Mouse (Mus musculus) midbrain, embryonic 13.5 days (tissue): ENCODE results near the gene Socs3. TPM values are rescaled to one million over a fixed set of nuclear protein-coding genes. Genes with fewer than 3 reads are reported as not detected.

Experiments used
- ATAC-seq: fragments of 200-750 bp; cut with Nextera tagmentation; 2 replicates; pipeline ENCODE4 v1.8.0; 2017; ENCODE audit warnings: mild to moderate bottlenecking, moderate TSS enrichment, moderate library complexity
- H3K27ac ChIP-seq: fragments of 300-500 bp; sonication (generic); 2 replicates; pipeline ENCODE4 v1.5.1; 2015; ENCODE audit warnings: inconsistent platforms, mild to moderate bottlenecking, moderate library complexity
- H3K27me3 ChIP-seq: fragments of 300-500 bp; sonication (generic); 2 replicates; pipeline ENCODE4 v1.6.1; 2015; ENCODE audit warnings: mild to moderate bottlenecking, inconsistent platforms
- H3K36me3 ChIP-seq: fragments of 300-500 bp; sonication (generic); 2 replicates; pipeline ENCODE4 v1.6.1; 2015; ENCODE audit warnings: mild to moderate bottlenecking, inconsistent platforms
- H3K4me1 ChIP-seq: fragments of 300-500 bp; sonication (generic); replicated peaks from 2 replicates; pipeline ENCODE4 v1.6.1; 2015; ENCODE audit warnings: inconsistent platforms
- H3K4me2 ChIP-seq: fragments of 300-500 bp; sonication (generic); replicated peaks from 2 replicates; pipeline ENCODE4 v1.6.1; 2015; ENCODE audit warnings: moderate library complexity, mild to moderate bottlenecking, inconsistent platforms
- H3K4me3 ChIP-seq: fragments of 300-500 bp; sonication (generic); replicated peaks from 2 replicates; pipeline ENCODE4 v1.5.1; 2015; ENCODE audit warnings: mild to moderate bottlenecking, inconsistent platforms
- H3K9ac ChIP-seq: fragments of 300-500 bp; sonication (generic); replicated peaks from 2 replicates; pipeline ENCODE4 v1.6.1; 2015; ENCODE audit warnings: mild to moderate bottlenecking, inconsistent platforms
- H3K9me3 ChIP-seq: fragments of 300-500 bp; sonication (generic); 2 replicates; pipeline ENCODE4 v1.6.1; 2016; ENCODE audit warnings: mild to moderate bottlenecking, inconsistent platforms
- WGBS: fragments of 180-500 bp; shearing (Covaris S2); methylation state at CpG from one replicate; pipeline ENCODE4 v1.1.7; 2015; 5-methylcytosine and 5-hydroxymethylcytosine counted together
- polyA plus RNA-seq: library from polyadenylated mRNA; unstranded; fragments of >200 nt; fragmentation: Nextera tagmentation; extraction: Ambion mirVana; gene quantifications from 2 replicates; pipeline ENCODE4 v1.2.1, GENCODE M21; 2015

The Socs3 gene
- polyA plus RNA-seq, 1 experiment from 2014 or later, result 9.3 TPM

- no peak overlapping the region for H3K4me2 ChIP-seq
- H3K27ac ChIP-seq, result no peak overlapping the region
- peaks cover 70% of the 10 kb centered on the region for H3K4me1 ChIP-seq
- ATAC-seq, result no peak
- H3K36me3 ChIP-seq, result peaks cover 6% of the 10 kb centered on the region
- H3K4me3 ChIP-seq, result no peak overlapping the region
- H3K27me3 ChIP-seq, result no peaks in the 10 kb centered on the region
- peak overlapping the region; percentile 25; the same call in 1 of the 2 replicates for H3K9ac ChIP-seq
- WGBS, result 81% methylated on average over 14 of the region's 14 CpGs
- no peaks in the 10 kb centered on the region for H3K9me3 ChIP-seq
Measured at GRCm38 (mm10) chr11:117993190-117994175, 23.6 kb upstream of the Socs3 start.

GRCm38 (mm10) chr11:117991502-117992470 lies 21.9 kb upstream of the Socs3 start:
- Histone ChIP-seq H3K9me3 (no peaks in the 10 kb centered on the region), H3K4me2 (no peak overlapping the region), H3K4me1 (peaks cover 84% of the 10 kb centered on the region), H3K36me3 (no peaks in the 10 kb centered on the region), H3K4me3 (no peak overlapping the region), H3K27ac (no peak overlapping the region), H3K9ac (no peak overlapping the region), H3K27me3 (no peaks in the 10 kb centered on the region)
- ATAC-seq, result no peak
- WGBS, result 55% methylated on average over 9 of the region's 9 CpGs

GRCm38 (mm10) chr11:117989926-117990325 lies 20.1 kb upstream of the Socs3 start:
- Histone ChIP-seq H3K9ac (no peak overlapping the region), H3K4me1 (peaks cover 80% of the 10 kb centered on the region), H3K4me2 (no peak overlapping the region), H3K4me3 (no peak overlapping the region), H3K36me3 (no peaks in the 10 kb centered on the region), H3K9me3 (no peaks in the 10 kb centered on the region), H3K27ac (no peak overlapping the region), H3K27me3 (no peaks in the 10 kb centered on the region)
- ATAC-seq, result no peak
- WGBS, result 52% methylated on average over 10 of the region's 10 CpGs

GRCm38 (mm10) chr11:117989241-117989640 lies 19.4 kb upstream of the Socs3 start:
- H3K27ac ChIP-seq, result no peak overlapping the region
- no peaks in the 10 kb centered on the region for H3K27me3 ChIP-seq
- no peak for ATAC-seq
- H3K9me3 ChIP-seq, result no peaks in the 10 kb centered on the region
- no peaks in the 10 kb centered on the region for H3K36me3 ChIP-seq
- no peak overlapping the region for H3K4me3 ChIP-seq
- H3K4me1 ChIP-seq, result peaks cover 73% of the 10 kb centered on the region
- no peak overlapping the region for H3K4me2 ChIP-seq
- WGBS, result 84% methylated on average over 4 of the region's 4 CpGs
- H3K9ac ChIP-seq, result no peak overlapping the region

GRCm38 (mm10) chr11:117987968-117988367 lies 18.1 kb upstream of the Socs3 start:
- no peaks in the 10 kb centered on the region for H3K9me3 ChIP-seq
- no peaks in the 10 kb centered on the region for H3K27me3 ChIP-seq
- H3K4me2 ChIP-seq, result peak overlapping the region; percentile 95
- H3K4me3 ChIP-seq, result peak overlapping the region; percentile 100
- no peak for ATAC-seq
- peak overlapping the region; percentile 98 for H3K9ac ChIP-seq
- H3K4me1 ChIP-seq, result peaks cover 63% of the 10 kb centered on the region
- WGBS, result 80% methylated on average over 4 of the region's 4 CpGs
- no peak overlapping the region for H3K27ac ChIP-seq
- no peaks in the 10 kb centered on the region for H3K36me3 ChIP-seq

GRCm38 (mm10) chr11:117987032-117987451 lies 17.2 kb upstream of the Socs3 start:
- peak; percentile 84 for ATAC-seq
- H3K4me3 ChIP-seq, result peak overlapping the region; percentile 100
- WGBS, result under 1% methylated on average over 32 of the region's 32 CpGs
- no peaks in the 10 kb centered on the region for H3K9me3 ChIP-seq
- no peaks in the 10 kb centered on the region for H3K27me3 ChIP-seq
- no peaks in the 10 kb centered on the region for H3K36me3 ChIP-seq
- peak overlapping the region; percentile 98 for H3K9ac ChIP-seq
- H3K4me2 ChIP-seq, result peak overlapping the region; percentile 95
- H3K4me1 ChIP-seq, result peaks cover 57% of the 10 kb centered on the region
- H3K27ac ChIP-seq, result peak overlapping the region; percentile 88

- WGBS, result 7% methylated on average over 51 of the region's 51 CpGs
- no peaks in the 10 kb centered on the region for H3K36me3 ChIP-seq
- ATAC-seq, result peak; percentile 94
- H3K9me3 ChIP-seq, result no peaks in the 10 kb centered on the region
- H3K9ac ChIP-seq, result peak within 1 kb of the TSS; percentile 98
- H3K4me1 ChIP-seq, result peaks cover 50% of the 10 kb centered on the region
- H3K4me2 ChIP-seq, result peak within 1 kb of the TSS; percentile 95
- H3K27ac ChIP-seq, result peak within 1 kb of the TSS; percentile 88
- H3K4me3 ChIP-seq, result peak within 1 kb of the TSS; percentile 100
- no peaks in the 10 kb centered on the region for H3K27me3 ChIP-seq
Measured at GRCm38 (mm10) chr11:117986126-117987031, 16.5 kb upstream of the Socs3 start, which contains the start of gene Pgs1. TSS of gene Pgs1 (plus strand) at chr11:117986292.

- ATAC-seq, result no peak
- Histone ChIP-seq H3K9ac (no peak overlapping the region), H3K4me3 (no peak overlapping the region), H3K4me1 (peaks cover 24% of the 10 kb centered on the region), H3K9me3 (no peaks in the 10 kb centered on the region), H3K27me3 (no peaks in the 10 kb centered on the region), H3K27ac (no peak overlapping the region), H3K36me3 (no peaks in the 10 kb centered on the region), H3K4me2 (no peak overlapping the region)
- 71% methylated on average over 7 of the region's 7 CpGs for WGBS
Measured at GRCm38 (mm10) chr11:117983770-117984169, 13.9 kb upstream of the Socs3 start.

GRCm38 (mm10) chr11:117982426-117982825 lies 12.6 kb upstream of the Socs3 start:
- no peak for ATAC-seq
- Histone ChIP-seq H3K36me3 (no peaks in the 10 kb centered on the region), H3K9me3 (no peaks in the 10 kb centered on the region), H3K27me3 (no peaks in the 10 kb centered on the region), H3K27ac (no peak overlapping the region), H3K4me1 (peaks cover 11% of the 10 kb centered on the region), H3K4me2 (no peak overlapping the region), H3K4me3 (no peak overlapping the region), H3K9ac (no peak overlapping the region)
- 84% methylated on average over 5 of the region's 5 CpGs for WGBS

GRCm38 (mm10) chr11:117979388-117979787 lies 9.5 kb upstream of the Socs3 start:
- Histone ChIP-seq H3K9ac (no peak overlapping the region), H3K4me2 (no peak overlapping the region), H3K27me3 (no peaks in the 10 kb centered on the region), H3K9me3 (no peaks in the 10 kb centered on the region), H3K4me1 (peaks cover 24% of the 10 kb centered on the region), H3K4me3 (no peak overlapping the region), H3K27ac (no peak overlapping the region), H3K36me3 (no peaks in the 10 kb centered on the region)
- no peak for ATAC-seq
- 76% methylated on average over 7 of the region's 7 CpGs for WGBS
